Mouse (Mus musculus) C2C12 (cell line): ENCODE measurements around the gene Dnajb4. TPM values are rescaled to one million over a fixed set of nuclear protein-coding genes. Genes with fewer than 3 reads are reported as not detected.
"Not testable (repeated sequence)": the region's sequence is repeated elsewhere in the genome, so short reads cannot be mapped to it uniquely, and the experiment has no call there.

Source experiments
- H3K27me3 ChIP-seq: one replicate; pipeline ENCODE4 v1.6.1; 2011; ENCODE audit not compliant: control insufficient read depth, insufficient read depth, insufficient read length
- H3K36me3 ChIP-seq: one replicate; pipeline ENCODE4 v1.6.1; 2011; ENCODE audit not compliant: control insufficient read depth, insufficient read depth
- H3K4me3 ChIP-seq: one replicate; pipeline ENCODE4 v1.5.1; 2011; ENCODE audit warnings: mild to moderate bottlenecking, control low read depth; ENCODE audit not compliant: poor library complexity, insufficient read depth, severe bottlenecking
- H3K79me2 ChIP-seq: one replicate; pipeline ENCODE4 v1.6.1; 2011; ENCODE audit not compliant: control insufficient read depth, insufficient read depth
- H3K79me3 ChIP-seq: one replicate; pipeline ENCODE4 v1.6.1; 2011; ENCODE audit warnings: low read depth, control low read depth
- H3ac ChIP-seq: one replicate; pipeline ENCODE3; 2011; ENCODE audit warnings: low read depth; ENCODE audit not compliant: control insufficient read depth, insufficient read length
- CEBPB ChIP-seq: IDR thresholded peaks from one replicate; pipeline ENCODE4 v1.6.1; 2011; ENCODE audit warnings: low read depth, mild to moderate bottlenecking, control low read depth, moderate library complexity
- CTCF ChIP-seq: IDR thresholded peaks from one replicate; pipeline ENCODE4 v1.5.1; 2011; ENCODE audit not compliant: control insufficient read depth, insufficient read depth, insufficient read length
- FOSL1 ChIP-seq: IDR thresholded peaks from one replicate; pipeline ENCODE4 v1.8.0; 2011; ENCODE audit warnings: mild to moderate bottlenecking, low read length; ENCODE audit not compliant: poor library complexity, insufficient read depth, severe bottlenecking
- MAX ChIP-seq: IDR thresholded peaks from one replicate; pipeline ENCODE4 v1.6.1; 2011; ENCODE audit warnings: mild to moderate bottlenecking, control low read depth
- MYOD1 ChIP-seq: IDR thresholded peaks from one replicate; pipeline ENCODE4 v1.6.1; 2011; ENCODE audit warnings: low read depth; ENCODE audit not compliant: control insufficient read depth, insufficient read length
- MYOG ChIP-seq: IDR thresholded peaks from one replicate; pipeline ENCODE4 v1.6.1; 2011; ENCODE audit not compliant: control insufficient read depth, insufficient read length; ENCODE audit errors: extremely low read depth
- USF1 ChIP-seq: IDR thresholded peaks from one replicate; pipeline ENCODE4 v1.6.1; 2011; ENCODE audit warnings: low read depth, mild to moderate bottlenecking, control low read depth, moderate library complexity
- long read RNA-seq, 2 experiments: library from polyadenylated mRNA; unstranded; transcript quantifications; one replicate each; pipeline ENCODE4 v2.0.0; 2019 to 2020
- polyA plus RNA-seq: library from polyadenylated mRNA; unstranded; fragments of >200 nt; fragmentation: generic; extraction: Trizol; gene quantifications from one replicate; pipeline ENCODE4 v1.2.1, GENCODE M21; 2012; ENCODE audit warnings: missing spikeins

Gene Dnajb4
- 11.7 TPM for polyA plus RNA-seq
- long read RNA-seq, experiment 1, transcript Dnajb4-202 (3 exons, 2,464 nt) = major isoform, 13 of 24 reads
- long read RNA-seq, experiment 1, partial matches to known transcripts = 2 of 24 reads
- long read RNA-seq, experiment 1, other reads (novel, unspliced or antisense) = 5 of 24 reads
- long read RNA-seq, experiment 2, full-length matches to known transcripts = 45 of 49 reads
- long read RNA-seq, experiment 2, partial matches to known transcripts = 1 of 49 reads
- long read RNA-seq, experiment 2, other reads (novel, unspliced or antisense) = 3 of 49 reads

DNA sequence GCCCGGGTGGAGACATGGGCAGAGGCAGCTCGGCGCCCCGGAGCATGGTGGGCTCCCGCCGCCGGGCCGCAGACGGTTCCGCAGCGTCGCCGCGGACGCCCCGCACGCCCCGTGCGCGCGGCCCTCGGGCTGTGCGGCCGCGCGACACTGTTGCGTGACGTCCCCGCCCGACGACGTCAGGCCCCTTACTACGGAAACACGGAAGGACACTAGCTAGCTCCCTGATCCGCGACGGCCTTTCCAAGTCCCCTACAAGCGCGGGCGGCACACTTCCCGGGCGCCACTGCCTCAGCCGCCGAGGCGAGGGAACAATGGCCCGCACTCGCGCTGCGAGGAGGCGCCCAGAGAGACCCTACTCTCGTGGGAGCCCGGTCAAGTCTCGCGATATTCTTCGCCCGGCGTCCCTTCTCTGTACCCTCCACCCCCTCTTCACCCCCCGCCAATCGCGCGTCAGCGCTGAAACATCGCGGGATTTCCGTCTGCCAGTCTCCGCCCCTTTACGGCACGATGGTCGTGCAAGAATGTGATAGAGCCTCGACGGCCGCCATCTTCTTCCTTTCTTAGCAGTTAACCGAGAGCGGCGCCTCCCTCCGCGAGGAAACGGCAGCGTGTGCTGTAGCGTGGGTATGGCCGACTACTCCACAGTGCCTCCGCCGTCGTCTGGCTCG is at the start of gene Dnajb4, which contains the start of gene Fubp1:
Gene Dnajb4 (minus strand): TSS at position 336 of the 668 bp plus-strand sequence.
Gene Fubp1 (plus strand): TSS at position 456 of the 668 bp plus-strand sequence.
- Histone ChIP-seq H3K4me3 (peak within 1 kb of the TSS; percentile 88), H3K79me2 (peaks cover 82% of the 10 kb centered on the region), H3K79me3 (peaks cover 56% of the 10 kb centered on the region), H3K27me3 (no peaks in the 10 kb centered on the region), H3K36me3 (peaks cover 36% of the 10 kb centered on the region), H3ac (peak within 1 kb of the TSS; percentile 96)
- TF ChIP-seq MAX (peak; percentile 37), CTCF (no peak), FOSL1 (no peak)

- Histone ChIP-seq H3K79me3 (peaks cover 16% of the 10 kb centered on the region), H3K79me2 (peaks cover 46% of the 10 kb centered on the region)
- H3ac ChIP-seq, H3K36me3 ChIP-seq, H3K4me3 ChIP-seq, H3K27me3 ChIP-seq: not testable (repeated sequence)
- TF ChIP-seq CTCF = peak; percentile 66
These were observed 49.3 kb upstream of the Dnajb4 start for GRCm38 (mm10) chr3:152259409-152259808.

DNA sequence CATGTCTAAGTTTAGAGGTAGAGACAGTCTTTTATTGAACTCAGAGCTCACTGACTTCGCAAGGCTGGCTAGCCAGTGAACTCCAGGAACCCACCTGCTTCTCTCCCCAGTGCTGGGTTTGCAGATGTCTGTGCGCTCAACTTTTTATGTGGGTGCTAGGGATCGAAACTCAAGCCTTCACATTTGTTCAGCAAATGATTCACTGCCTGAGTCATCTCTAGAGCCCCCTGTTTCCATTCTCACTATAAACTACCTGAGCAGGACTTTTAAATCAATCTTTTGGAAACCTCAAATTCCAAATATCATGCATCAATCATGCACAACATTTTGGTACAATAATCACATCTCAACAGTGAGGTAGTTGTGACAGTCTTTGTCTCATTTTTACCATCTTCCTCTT is 47.4 kb upstream of the Dnajb4 start:
- H3K4me3 ChIP-seq = no peak overlapping the region
- no peaks in the 10 kb centered on the region for H3K27me3 ChIP-seq
- peaks cover 27% of the 10 kb centered on the region for H3K79me2 ChIP-seq
- H3K79me3 ChIP-seq = peaks cover 16% of the 10 kb centered on the region
- TF ChIP-seq CTCF = no peak
- TF ChIP-seq CEBPB = no peak
- TF ChIP-seq USF1 = no peak
- no peak for TF ChIP-seq MYOD1
- TF ChIP-seq MAX = no peak
- TF ChIP-seq MYOG = no peak
- TF ChIP-seq FOSL1 = no peak
- H3ac ChIP-seq = no peak overlapping the region
- peaks cover 21% of the 10 kb centered on the region for H3K36me3 ChIP-seq

DNA sequence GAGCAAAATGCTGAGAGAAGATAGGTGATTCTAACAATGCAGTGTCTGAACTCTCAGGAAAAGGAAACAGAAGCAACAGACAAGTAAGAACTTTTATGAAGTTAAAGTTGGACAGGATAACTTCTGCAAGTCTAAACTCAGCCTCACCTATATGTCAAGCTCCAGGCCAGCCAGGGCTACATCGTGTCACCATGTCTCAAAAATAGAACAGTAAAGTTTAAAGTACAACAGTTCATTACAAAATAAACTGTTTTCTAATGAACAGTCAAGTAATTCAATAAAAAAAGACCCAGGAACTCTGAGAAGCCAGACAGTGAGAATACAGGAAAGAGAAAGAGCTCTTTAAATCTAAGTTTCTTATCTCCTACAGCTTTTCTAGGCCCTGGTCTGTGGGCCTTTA is 40.4 kb upstream of the Dnajb4 start:
- no peak overlapping the region for H3ac ChIP-seq
- H3K27me3 ChIP-seq = no peaks in the 10 kb centered on the region
- no peaks in the 10 kb centered on the region for H3K79me2 ChIP-seq
- no peak overlapping the region for H3K4me3 ChIP-seq
- H3K79me3 ChIP-seq = no peaks in the 10 kb centered on the region
- TF ChIP-seq MYOG (no peak), FOSL1 (no peak), CTCF (no peak), USF1 (no peak), MAX (no peak), CEBPB (no peak), MYOD1 (no peak)
- H3K36me3 ChIP-seq = peaks cover 46% of the 10 kb centered on the region

- no peak for TF ChIP-seq MYOG
- TF ChIP-seq CEBPB = no peak
- no peak for TF ChIP-seq MYOD1
- no peak for TF ChIP-seq CTCF
- TF ChIP-seq FOSL1 = no peak
- TF ChIP-seq USF1 = no peak
- TF ChIP-seq MAX = no peak
- no peak overlapping the region for H3K4me3 ChIP-seq
- no peaks in the 10 kb centered on the region for H3K79me2 ChIP-seq
- H3K27me3 ChIP-seq = no peaks in the 10 kb centered on the region
- H3K79me3 ChIP-seq = no peaks in the 10 kb centered on the region
- no peak overlapping the region for H3ac ChIP-seq
- H3K36me3 ChIP-seq = peaks cover 39% of the 10 kb centered on the region
These were observed 37.6 kb upstream of the Dnajb4 start for GRCm38 (mm10) chr3:152247708-152248107.
